Mouse (Mus musculus): ENCODE measurements at regions not wholly inside any gene's neighbourhood (a gene's known extent, or its start where the extent isn't known, plus 50 kb on each side); places are given as distances from the start of the nearest gene placed in this dataset.
"Not testable (repeated sequence)": the region's sequence is repeated elsewhere in the genome, so short reads cannot be mapped to it uniquely, and the experiment has no call there.

- ATAC-seq (replicated peaks; ENCODE audit: low FRiP score, poor library complexity, severe bottlenecking), result no peak
These were observed 162.1 kb downstream of the Akr1d1 start for GRCm38 (mm10) chr6:37691976-37692644.

GRCm38 (mm10) chr6:37692758-37693157 lies 162.8 kb downstream of the Akr1d1 start:
- no peak for ATAC-seq (replicated peaks; ENCODE audit: low FRiP score, poor library complexity, severe bottlenecking)

- no peak for ATAC-seq (replicated peaks; ENCODE audit: low FRiP score, poor library complexity, severe bottlenecking)
These were observed 166.1 kb downstream of the Akr1d1 start for GRCm38 (mm10) chr6:37696074-37696473.

GRCm38 (mm10) chr6:37703946-37704345 lies 166.7 kb upstream of the Trim24 start:
- ATAC-seq (replicated peaks; ENCODE audit: low FRiP score, poor library complexity, severe bottlenecking), result no peak

- no peak for ATAC-seq (replicated peaks; ENCODE audit: low FRiP score, poor library complexity, severe bottlenecking)
These were observed 164.9 kb upstream of the Trim24 start for GRCm38 (mm10) chr6:37705733-37706145.

- not testable (repeated sequence) for ATAC-seq (replicated peaks; ENCODE audit: low FRiP score, poor library complexity, severe bottlenecking)
These were observed 162.9 kb upstream of the Trim24 start for GRCm38 (mm10) chr6:37707671-37708070.

- ATAC-seq (replicated peaks; ENCODE audit: low FRiP score, poor library complexity, severe bottlenecking), result no peak
These were observed 158.8 kb upstream of the Trim24 start for GRCm38 (mm10) chr6:37711766-37712165.

GRCm38 (mm10) chr6:37713411-37713810 lies 157.2 kb upstream of the Trim24 start:
- no peak for ATAC-seq (replicated peaks; ENCODE audit: low FRiP score, poor library complexity, severe bottlenecking)

GRCm38 (mm10) chr6:37714223-37714928 lies 156.2 kb upstream of the Trim24 start:
- ATAC-seq (replicated peaks; ENCODE audit: low FRiP score, poor library complexity, severe bottlenecking), result no peak

- no peak for ATAC-seq (replicated peaks; ENCODE audit: low FRiP score, poor library complexity, severe bottlenecking)
These were observed 148.9 kb upstream of the Trim24 start for GRCm38 (mm10) chr6:37721736-37722135.

GRCm38 (mm10) chr6:37723337-37723736 lies 147.3 kb upstream of the Trim24 start:
- no peak for ATAC-seq (replicated peaks; ENCODE audit: low FRiP score, poor library complexity, severe bottlenecking)

- ATAC-seq (replicated peaks; ENCODE audit: low FRiP score, poor library complexity, severe bottlenecking), result no peak
These were observed 146.4 kb upstream of the Trim24 start for GRCm38 (mm10) chr6:37724240-37724639.

- ATAC-seq (replicated peaks; ENCODE audit: low FRiP score, poor library complexity, severe bottlenecking), result no peak
These were observed 142.0 kb upstream of the Trim24 start for GRCm38 (mm10) chr6:37728621-37729020.

GRCm38 (mm10) chr6:37729165-37729564 lies 141.4 kb upstream of the Trim24 start:
- no peak for ATAC-seq (replicated peaks; ENCODE audit: low FRiP score, poor library complexity, severe bottlenecking)

GRCm38 (mm10) chr6:37730500-37731239 lies 139.9 kb upstream of the Trim24 start:
- no peak for ATAC-seq (replicated peaks; ENCODE audit: low FRiP score, poor library complexity, severe bottlenecking)

GRCm38 (mm10) chr6:37732385-37732784 lies 138.2 kb upstream of the Trim24 start:
- ATAC-seq (replicated peaks; ENCODE audit: low FRiP score, poor library complexity, severe bottlenecking), result no peak

GRCm38 (mm10) chr6:37735288-37735961 lies 135.2 kb upstream of the Trim24 start:
- ATAC-seq (replicated peaks; ENCODE audit: low FRiP score, poor library complexity, severe bottlenecking), result no peak

GRCm38 (mm10) chr6:37735962-37736297 lies 134.7 kb upstream of the Trim24 start:
- ATAC-seq (replicated peaks; ENCODE audit: low FRiP score, poor library complexity, severe bottlenecking), result no peak

GRCm38 (mm10) chr6:37740982-37741889 lies 129.4 kb upstream of the Trim24 start:
- ATAC-seq (replicated peaks; ENCODE audit: low FRiP score, poor library complexity, severe bottlenecking), result no peak

Data from erythroid progenitor cell, adult 5-6 weeks (primary cell).